Mouse (Mus musculus): Measurements from ENCODE around the gene Gmds. TPM values are rescaled to one million over a fixed set of nuclear protein-coding genes. Genes with fewer than 3 reads are reported as not detected.

Gmds gene
- polyA plus RNA-seq, 1 experiment from 2014 or later = 40.5 TPM

DNA sequence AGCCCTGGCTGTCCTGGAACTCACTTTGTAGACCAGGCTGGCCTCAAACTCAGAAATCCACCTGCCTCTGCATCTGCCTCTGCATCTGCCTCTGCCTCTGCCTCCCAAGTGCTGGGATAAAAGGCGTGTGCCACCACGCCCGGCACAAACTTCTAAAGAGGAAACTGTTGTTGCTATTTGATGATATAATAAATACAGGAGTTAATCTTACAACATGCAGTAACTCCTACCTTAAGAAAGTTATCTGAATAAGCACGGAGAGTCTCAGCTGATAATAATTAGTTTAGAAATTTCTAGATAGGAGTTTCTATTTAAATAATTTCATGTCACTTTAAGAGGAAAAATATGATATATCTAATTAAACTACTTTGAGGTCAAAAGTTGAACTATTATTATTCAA lies 103.5 kb downstream of the Gmds start:
- Histone ChIP-seq H3K4me1 (ENCODE audit: control insufficient read depth, insufficient read depth, low read length) (no peaks in the 10 kb centered on the region; the same call in 1 of the 2 replicates), H3K36me3 (ENCODE audit: control insufficient read depth, insufficient read depth, low read length) (no peaks in the 10 kb centered on the region), H3K27me3 (ENCODE audit: control insufficient read depth, insufficient read depth, low read length) (no peaks in the 10 kb centered on the region), H3K27ac (ENCODE audit: low read depth, low read length) (no peak overlapping the region), H3K9ac (replicated peaks; ENCODE audit: low read depth, low read length) (no peak overlapping the region), H3K9me3 (ENCODE audit: control insufficient read depth, low read length) (no peaks in the 10 kb centered on the region), H3K4me3 (ENCODE audit: low read depth, low read length) (no peak overlapping the region), H3K4me2 (ENCODE audit: low read depth, low read length) (no peak overlapping the region)
- WGBS = 96% methylated on average over 4 of the region's 4 CpGs
- ATAC-seq (ENCODE audit: low read depth) = no peak

DNA sequence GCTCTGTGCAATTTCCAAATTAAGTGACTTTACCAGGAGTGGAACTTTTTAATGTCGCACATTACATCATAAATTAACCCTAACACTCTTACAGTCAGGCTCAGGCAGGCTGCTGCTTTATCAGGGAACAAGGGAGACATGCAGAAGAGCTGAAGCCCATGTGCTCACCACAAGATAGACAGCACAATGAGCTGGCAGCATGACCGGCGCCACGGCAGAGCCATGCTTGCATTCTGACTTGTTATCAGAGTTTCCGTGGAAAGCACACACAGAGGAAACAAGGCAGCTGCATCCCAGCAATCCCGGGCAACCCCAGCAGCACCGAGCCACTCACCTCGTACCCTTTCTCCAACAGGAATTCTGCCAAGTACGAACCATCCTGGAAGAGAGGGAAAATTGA lies 104.5 kb downstream of the Gmds start:
- H3K9ac ChIP-seq (replicated peaks; ENCODE audit: low read depth, low read length) = no peak overlapping the region
- WGBS = 71% methylated on average over 9 of the region's 9 CpGs
- H3K9me3 ChIP-seq (ENCODE audit: control insufficient read depth, low read length) = no peaks in the 10 kb centered on the region
- ATAC-seq (ENCODE audit: low read depth) = no peak
- H3K36me3 ChIP-seq (ENCODE audit: control insufficient read depth, insufficient read depth, low read length) = no peaks in the 10 kb centered on the region
- H3K4me2 ChIP-seq (ENCODE audit: low read depth, low read length) = no peak overlapping the region
- no peaks in the 10 kb centered on the region; the same call in 1 of the 2 replicates for H3K4me1 ChIP-seq (ENCODE audit: control insufficient read depth, insufficient read depth, low read length)
- no peak overlapping the region for H3K27ac ChIP-seq (ENCODE audit: low read depth, low read length)
- H3K27me3 ChIP-seq (ENCODE audit: control insufficient read depth, insufficient read depth, low read length) = no peaks in the 10 kb centered on the region
- no peak overlapping the region for H3K4me3 ChIP-seq (ENCODE audit: low read depth, low read length)

DNA sequence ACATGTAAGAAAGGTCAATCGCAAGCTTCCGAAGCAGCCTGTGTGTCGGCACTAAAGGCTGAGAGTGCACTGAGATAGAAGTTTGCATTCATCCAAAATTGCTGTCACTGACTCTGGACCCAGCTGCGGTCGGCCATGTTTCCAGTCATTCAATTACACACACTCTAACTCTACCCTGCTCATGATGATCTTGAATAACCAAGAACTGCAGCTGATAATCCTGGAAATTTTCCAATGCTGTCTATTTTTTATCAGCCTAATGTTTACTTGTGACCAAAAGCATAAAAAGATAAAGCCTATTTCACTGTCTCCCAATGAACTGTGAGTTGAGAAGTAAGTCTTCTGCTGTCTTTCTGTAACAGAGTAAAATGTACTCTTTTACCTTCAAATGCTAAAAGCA lies 106.1 kb downstream of the Gmds start:
- no peak overlapping the region for H3K9ac ChIP-seq (replicated peaks; ENCODE audit: low read depth, low read length)
- WGBS = 92% methylated on average over 5 of the region's 5 CpGs
- ATAC-seq (ENCODE audit: low read depth) = no peak
- H3K36me3 ChIP-seq (ENCODE audit: control insufficient read depth, insufficient read depth, low read length) = no peaks in the 10 kb centered on the region
- H3K4me2 ChIP-seq (ENCODE audit: low read depth, low read length) = no peak overlapping the region
- no peaks in the 10 kb centered on the region for H3K9me3 ChIP-seq (ENCODE audit: control insufficient read depth, low read length)
- H3K27me3 ChIP-seq (ENCODE audit: control insufficient read depth, insufficient read depth, low read length) = no peaks in the 10 kb centered on the region
- H3K4me1 ChIP-seq (ENCODE audit: control insufficient read depth, insufficient read depth, low read length) = no peaks in the 10 kb centered on the region; the same call in 1 of the 2 replicates
- H3K27ac ChIP-seq (ENCODE audit: low read depth, low read length) = no peak overlapping the region
- H3K4me3 ChIP-seq (ENCODE audit: low read depth, low read length) = no peak overlapping the region

DNA sequence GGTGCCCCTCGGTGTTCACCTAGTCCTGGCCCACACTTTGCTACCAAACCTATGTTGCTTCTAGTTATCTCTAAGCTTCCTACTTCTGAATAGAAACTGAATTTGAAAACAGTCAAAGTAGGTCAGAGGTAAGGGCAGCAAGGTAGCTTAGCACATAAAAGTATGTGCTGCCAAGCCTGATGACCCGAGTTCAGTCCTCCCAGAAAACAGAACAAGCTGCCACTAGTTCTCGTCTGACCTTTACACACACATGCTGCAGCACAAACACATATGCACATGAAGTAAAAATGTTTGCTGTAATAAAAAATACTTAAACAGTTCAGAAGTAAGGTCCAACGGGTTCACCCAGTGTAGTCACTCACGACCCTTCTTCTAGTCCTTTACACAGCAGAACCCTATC lies 106.6 kb downstream of the Gmds start:
- no peak overlapping the region for H3K4me2 ChIP-seq (ENCODE audit: low read depth, low read length)
- WGBS = 91% methylated on average over 5 of the region's 5 CpGs
- H3K4me1 ChIP-seq (ENCODE audit: control insufficient read depth, insufficient read depth, low read length) = no peaks in the 10 kb centered on the region; the same call in 1 of the 2 replicates
- no peak overlapping the region for H3K4me3 ChIP-seq (ENCODE audit: low read depth, low read length)
- no peak overlapping the region for H3K9ac ChIP-seq (replicated peaks; ENCODE audit: low read depth, low read length)
- no peak for ATAC-seq (ENCODE audit: low read depth)
- H3K27ac ChIP-seq (ENCODE audit: low read depth, low read length) = no peak overlapping the region
- no peaks in the 10 kb centered on the region for H3K36me3 ChIP-seq (ENCODE audit: control insufficient read depth, insufficient read depth, low read length)
- H3K27me3 ChIP-seq (ENCODE audit: control insufficient read depth, insufficient read depth, low read length) = no peaks in the 10 kb centered on the region
- no peaks in the 10 kb centered on the region for H3K9me3 ChIP-seq (ENCODE audit: control insufficient read depth, low read length)

DNA sequence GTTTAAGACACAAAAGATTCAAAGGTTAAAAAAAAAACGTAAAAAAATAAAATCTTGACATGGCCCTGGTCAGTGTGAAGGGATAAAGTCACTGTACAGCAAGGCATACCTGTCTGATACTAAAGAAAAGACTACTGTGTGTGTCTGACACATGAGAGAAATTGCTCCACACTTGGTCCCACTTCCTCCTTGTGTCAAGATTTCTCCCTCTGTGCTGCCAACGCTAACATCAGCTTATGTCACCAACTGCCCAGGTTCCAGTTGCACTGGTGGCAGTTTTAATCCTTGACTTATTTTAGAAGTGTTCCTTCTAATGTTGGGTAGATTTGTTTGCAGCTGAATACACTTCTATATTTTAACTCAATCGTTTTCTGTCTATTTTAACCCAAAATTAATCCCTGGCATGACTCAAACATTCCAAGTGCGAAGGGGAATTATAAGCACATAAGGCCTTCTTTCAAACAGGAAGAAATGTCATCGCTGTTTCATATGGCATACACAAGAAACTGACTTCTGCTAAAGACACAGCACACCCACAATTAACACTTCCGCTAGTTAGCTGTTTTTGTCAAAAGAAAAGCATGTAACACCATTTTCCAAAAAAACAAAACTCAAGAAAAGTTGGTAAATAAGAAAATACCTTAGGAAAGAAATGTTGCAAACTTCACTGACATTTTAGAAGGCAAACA lies 110.5 kb downstream of the Gmds start:
- Histone ChIP-seq H3K9me3 (ENCODE audit: control insufficient read depth, low read length) (no peaks in the 10 kb centered on the region), H3K36me3 (ENCODE audit: control insufficient read depth, insufficient read depth, low read length) (no peaks in the 10 kb centered on the region), H3K4me3 (ENCODE audit: low read depth, low read length) (no peak overlapping the region), H3K27me3 (ENCODE audit: control insufficient read depth, insufficient read depth, low read length) (no peaks in the 10 kb centered on the region), H3K9ac (replicated peaks; ENCODE audit: low read depth, low read length) (no peak overlapping the region), H3K4me2 (ENCODE audit: low read depth, low read length) (no peak overlapping the region), H3K4me1 (ENCODE audit: control insufficient read depth, insufficient read depth, low read length) (no peaks in the 10 kb centered on the region), H3K27ac (ENCODE audit: low read depth, low read length) (no peak overlapping the region)
- no peak for ATAC-seq (ENCODE audit: low read depth)
- WGBS = 85% methylated on average over 6 of the region's 6 CpGs

DNA sequence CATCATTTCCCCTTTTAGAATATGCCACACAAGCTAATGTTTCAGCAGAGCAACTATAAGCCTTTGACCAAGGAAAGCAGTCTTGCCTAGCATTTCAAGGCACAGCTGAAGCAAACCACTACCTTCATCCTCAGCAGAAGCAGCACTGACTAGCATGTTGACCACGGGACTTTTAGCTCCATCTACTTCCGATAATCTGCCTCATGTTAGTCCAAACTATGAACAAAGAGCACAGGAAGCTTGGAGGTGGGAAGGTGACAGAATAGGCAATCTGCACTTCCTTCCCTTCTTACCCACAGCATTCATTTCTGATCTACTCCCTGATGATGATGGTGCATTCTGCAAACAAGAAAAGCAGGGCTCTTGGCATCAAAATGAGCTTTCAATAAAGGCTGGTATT lies 120.9 kb downstream of the Gmds start:
- Histone ChIP-seq H3K4me1 (ENCODE audit: control insufficient read depth, insufficient read depth, low read length) (no peaks in the 10 kb centered on the region), H3K4me3 (ENCODE audit: low read depth, low read length) (no peak overlapping the region), H3K27me3 (ENCODE audit: control insufficient read depth, insufficient read depth, low read length) (no peaks in the 10 kb centered on the region), H3K27ac (ENCODE audit: low read depth, low read length) (no peak overlapping the region), H3K9me3 (ENCODE audit: control insufficient read depth, low read length) (no peaks in the 10 kb centered on the region), H3K4me2 (ENCODE audit: low read depth, low read length) (no peak overlapping the region), H3K36me3 (ENCODE audit: control insufficient read depth, insufficient read depth, low read length) (no peaks in the 10 kb centered on the region), H3K9ac (replicated peaks; ENCODE audit: low read depth, low read length) (no peak overlapping the region)
- 79% methylated on average over 2 of the region's 2 CpGs for WGBS
- ATAC-seq (ENCODE audit: low read depth) = no peak

DNA sequence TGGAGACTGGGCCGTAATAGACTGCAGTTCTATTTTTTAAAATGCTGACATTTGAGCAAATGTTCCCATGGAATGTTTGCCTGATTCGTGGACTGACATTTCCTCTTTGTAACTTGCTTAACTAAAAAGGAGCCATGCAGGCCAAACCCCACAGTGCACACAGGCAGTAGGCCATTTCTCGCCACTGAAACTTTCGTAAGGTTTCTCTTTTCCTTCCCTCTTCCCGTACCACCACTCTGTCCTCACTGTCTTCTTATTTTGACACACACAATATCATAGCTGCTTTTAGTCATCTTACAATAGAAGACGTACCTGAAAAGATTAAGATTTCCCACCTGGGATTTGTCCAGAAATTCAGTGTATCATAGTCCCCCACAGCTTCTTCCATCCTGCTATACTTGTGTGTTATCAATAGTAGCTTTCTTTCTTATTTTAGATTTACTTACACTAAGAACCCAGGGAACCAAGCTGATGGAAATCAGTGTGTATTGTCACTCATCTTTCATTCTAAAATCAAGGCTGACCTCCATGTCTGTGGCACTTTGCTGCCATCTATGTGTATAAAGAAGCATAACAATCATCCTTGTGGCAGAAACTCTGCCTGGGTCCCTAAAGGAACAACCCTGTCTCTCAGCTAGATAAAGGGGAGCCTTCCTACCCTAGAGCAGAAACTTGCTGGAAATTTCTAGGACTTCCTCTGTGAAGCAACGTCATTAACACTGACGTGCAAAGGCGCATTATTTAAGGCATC lies 124.7 kb downstream of the Gmds start:
- H3K36me3 ChIP-seq (ENCODE audit: control insufficient read depth, insufficient read depth, low read length) = no peaks in the 10 kb centered on the region
- peak; percentile 46; the same call in 1 of the 2 replicates for ATAC-seq (ENCODE audit: low read depth)
- H3K4me3 ChIP-seq (ENCODE audit: low read depth, low read length) = no peak overlapping the region
- 55% methylated on average over 9 of the region's 9 CpGs for WGBS
- H3K27ac ChIP-seq (ENCODE audit: low read depth, low read length) = no peak overlapping the region
- no peaks in the 10 kb centered on the region for H3K27me3 ChIP-seq (ENCODE audit: control insufficient read depth, insufficient read depth, low read length)
- no peaks in the 10 kb centered on the region for H3K4me1 ChIP-seq (ENCODE audit: control insufficient read depth, insufficient read depth, low read length)
- no peak overlapping the region for H3K9ac ChIP-seq (replicated peaks; ENCODE audit: low read depth, low read length)
- no peak overlapping the region for H3K4me2 ChIP-seq (ENCODE audit: low read depth, low read length)
- no peaks in the 10 kb centered on the region for H3K9me3 ChIP-seq (ENCODE audit: control insufficient read depth, low read length)

DNA sequence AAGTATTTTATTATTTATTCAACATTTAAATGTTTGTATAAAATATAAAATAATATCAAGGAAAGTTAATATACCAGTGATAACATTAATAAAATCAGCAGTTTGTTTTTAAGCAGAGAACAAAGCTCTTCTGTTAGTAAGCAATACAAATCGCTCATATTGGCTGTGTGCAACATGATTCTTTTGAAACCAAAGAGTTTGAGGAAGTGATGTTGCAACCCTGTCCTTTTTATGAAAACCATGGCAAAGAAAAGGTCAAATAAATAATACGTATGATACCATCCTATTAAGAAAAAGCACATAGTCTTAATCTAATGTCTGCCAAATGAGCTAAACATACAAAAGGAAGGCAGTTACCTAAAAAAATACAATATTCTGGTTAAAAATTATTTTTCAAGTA lies 126.4 kb downstream of the Gmds start:
- Histone ChIP-seq H3K27me3 (ENCODE audit: control insufficient read depth, insufficient read depth, low read length) (no peaks in the 10 kb centered on the region), H3K9me3 (ENCODE audit: control insufficient read depth, low read length) (no peaks in the 10 kb centered on the region), H3K4me1 (ENCODE audit: control insufficient read depth, insufficient read depth, low read length) (no peaks in the 10 kb centered on the region), H3K36me3 (ENCODE audit: control insufficient read depth, insufficient read depth, low read length) (no peaks in the 10 kb centered on the region), H3K4me3 (ENCODE audit: low read depth, low read length) (no peak overlapping the region), H3K4me2 (ENCODE audit: low read depth, low read length) (no peak overlapping the region), H3K27ac (ENCODE audit: low read depth, low read length) (no peak overlapping the region), H3K9ac (replicated peaks; ENCODE audit: low read depth, low read length) (no peak overlapping the region)
- 74% methylated on average over 2 of the region's 2 CpGs for WGBS
- no peak for ATAC-seq (ENCODE audit: low read depth)

DNA sequence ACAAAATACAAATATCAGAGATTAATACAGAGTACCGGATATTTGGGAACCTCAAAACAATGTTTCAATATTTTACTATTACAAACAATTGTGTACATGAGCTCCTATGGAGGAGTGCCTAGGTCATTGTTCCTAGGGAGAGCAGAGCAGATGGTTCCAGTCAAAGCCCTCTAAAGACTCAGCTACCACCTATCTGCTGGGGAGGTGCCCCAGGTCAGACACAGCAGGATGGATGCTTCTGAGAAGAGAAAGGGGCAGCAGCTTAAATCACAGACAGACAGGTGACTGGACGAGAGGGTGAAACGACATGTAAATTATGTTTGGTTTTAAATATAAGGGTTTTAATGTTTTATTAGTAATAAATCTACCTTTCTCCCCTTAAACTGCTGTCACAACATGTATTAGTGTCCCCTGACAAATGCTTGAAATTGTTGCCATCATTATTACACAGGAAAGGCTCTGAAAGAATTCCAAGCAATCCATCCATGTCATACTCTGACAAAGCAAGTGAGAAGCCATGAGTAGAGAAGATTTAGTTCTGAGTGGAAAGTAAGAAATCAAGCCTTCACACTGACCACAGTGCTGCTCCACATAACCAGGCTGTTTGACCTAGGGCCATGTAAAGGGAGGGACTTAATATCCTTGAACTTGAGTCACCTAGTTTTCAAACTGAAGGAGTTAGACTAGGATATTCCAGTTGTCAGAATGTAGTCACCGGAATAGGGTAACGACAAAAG lies 131.2 kb downstream of the Gmds start:
- no peak for ATAC-seq (ENCODE audit: low read depth)
- no peak overlapping the region for H3K27ac ChIP-seq (ENCODE audit: low read depth, low read length)
- 58% methylated on average over 5 of the region's 5 CpGs for WGBS
- no peaks in the 10 kb centered on the region for H3K4me1 ChIP-seq (ENCODE audit: control insufficient read depth, insufficient read depth, low read length)
- no peaks in the 10 kb centered on the region for H3K27me3 ChIP-seq (ENCODE audit: control insufficient read depth, insufficient read depth, low read length)
- no peaks in the 10 kb centered on the region for H3K9me3 ChIP-seq (ENCODE audit: control insufficient read depth, low read length)
- H3K36me3 ChIP-seq (ENCODE audit: control insufficient read depth, insufficient read depth, low read length) = no peaks in the 10 kb centered on the region
- H3K4me3 ChIP-seq (ENCODE audit: low read depth, low read length) = no peak overlapping the region
- no peak overlapping the region for H3K4me2 ChIP-seq (ENCODE audit: low read depth, low read length)
- H3K9ac ChIP-seq (replicated peaks; ENCODE audit: low read depth, low read length) = no peak overlapping the region

All from neural tube, embryonic 14.5 days (tissue).